Mouse (Mus musculus) cerebellum, postnatal 36 days (tissue): ENCODE results near the gene Msx2.

Experiments used
- DNase-seq, 2 experiments: peaks; one replicate each; pipeline ENCODE4 v3.0.0; 2021 to 2022; ENCODE audit warnings: mixed read lengths in 2 of 2

Msx2 gene

DNA sequence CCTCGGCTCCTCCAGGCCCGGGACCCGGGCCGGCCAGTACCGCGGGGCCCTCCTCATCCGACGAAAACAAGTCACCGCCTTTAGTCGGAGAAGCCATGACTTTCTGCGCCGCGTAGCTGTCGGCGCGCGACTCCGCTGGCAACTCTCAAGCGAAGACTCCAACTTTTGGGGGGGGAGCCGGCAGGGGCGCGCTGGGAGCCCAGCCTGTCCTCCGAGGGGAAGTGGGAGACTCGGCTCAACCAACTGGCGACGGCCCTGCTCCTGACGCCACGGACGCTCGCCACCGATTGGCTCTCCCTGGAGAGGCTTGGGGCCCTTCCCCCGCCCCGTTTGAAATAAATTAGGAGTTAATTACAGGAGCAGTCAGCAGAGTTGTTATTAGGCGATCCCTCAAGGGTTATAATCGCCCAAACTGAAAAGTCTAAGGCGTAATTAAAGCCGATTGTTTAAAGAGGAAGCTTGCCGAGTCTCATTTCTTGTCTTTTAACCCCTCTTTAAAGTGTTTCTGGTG, at the start of gene Msx2:
Msx2 (minus strand) TSS at position 461 of the 511 bp plus-strand sequence.
- peak; percentile 26 to 42 for DNase-seq

GRCm38 (mm10) chr13:53521468-53521867, 48.6 kb upstream of the Msx2 start:
- DNase-seq, result no peak

- no peak for DNase-seq
These were observed 47.6 kb upstream of the Msx2 start for GRCm38 (mm10) chr13:53520343-53520937.

- no peak for DNase-seq
These were observed 46.9 kb upstream of the Msx2 start for GRCm38 (mm10) chr13:53519727-53520126.

DNA sequence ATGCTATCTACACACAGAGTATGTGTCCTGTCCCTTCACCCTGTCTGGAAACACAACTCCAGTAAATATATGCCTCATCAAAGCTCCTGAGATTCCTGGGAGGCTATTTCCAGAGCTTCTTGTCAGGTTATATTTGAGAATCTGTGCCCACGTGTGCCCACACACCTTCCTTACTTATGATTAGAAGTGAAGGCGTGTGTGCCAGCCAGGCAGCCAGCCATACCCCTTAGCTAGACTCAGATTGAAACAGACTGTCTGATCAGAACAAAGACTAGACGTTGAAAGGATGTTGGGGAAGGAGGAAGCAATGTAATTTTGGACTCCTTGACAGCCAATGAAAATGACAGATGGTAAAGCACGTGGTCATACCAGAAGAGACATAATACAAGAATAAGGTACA, 45.4 kb upstream of the Msx2 start:
- no peak for DNase-seq

- DNase-seq, result no peak
These were observed 41.7 kb upstream of the Msx2 start for GRCm38 (mm10) chr13:53514574-53514973.

- no peak for DNase-seq
These were observed 38.5 kb upstream of the Msx2 start for GRCm38 (mm10) chr13:53511366-53511765.

DNA sequence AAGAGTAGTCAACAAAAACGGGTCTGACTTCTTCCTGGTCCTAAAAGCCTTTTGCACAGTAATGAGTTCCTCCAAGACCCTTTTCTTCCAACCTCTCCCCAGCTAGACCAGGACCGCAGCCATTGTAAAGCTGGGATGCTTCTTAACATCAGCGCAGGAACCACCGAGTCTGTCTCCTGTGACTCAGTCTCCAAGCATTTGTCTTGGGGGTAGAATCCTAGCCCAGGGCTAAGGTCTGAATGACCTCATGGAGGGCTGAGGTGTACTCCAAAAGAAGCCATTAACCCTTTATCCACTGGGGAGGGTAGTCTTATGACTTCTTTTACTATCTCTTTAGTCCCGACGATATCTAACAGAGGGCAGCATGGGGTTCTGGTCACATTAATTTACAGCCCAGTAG, 29.5 kb upstream of the Msx2 start:
- DNase-seq, result no peak

- no peak for DNase-seq
These were observed 28.8 kb upstream of the Msx2 start for GRCm38 (mm10) chr13:53501561-53502253.

- DNase-seq, result no peak
These were observed 28.2 kb upstream of the Msx2 start for GRCm38 (mm10) chr13:53501057-53501456.

DNA sequence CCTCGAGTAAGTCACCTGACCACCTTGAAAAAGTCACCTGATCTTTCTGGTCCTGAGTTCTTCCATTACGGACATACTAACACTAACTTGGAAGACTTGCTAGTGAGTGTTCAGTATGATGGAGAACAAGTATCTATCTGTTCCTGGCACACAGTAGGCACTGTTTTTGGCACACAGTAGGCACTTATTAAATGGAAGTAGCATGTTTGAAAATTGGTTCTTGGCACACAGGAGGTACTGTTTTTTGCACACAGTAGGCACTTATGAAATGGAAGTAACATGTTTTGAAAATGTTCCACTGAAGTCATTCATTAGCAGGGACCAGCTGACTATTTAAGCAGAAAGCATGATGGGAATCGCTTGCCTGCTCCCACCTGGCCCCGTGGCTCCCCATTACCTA, 13.6 kb upstream of the Msx2 start:
- no peak for DNase-seq

GRCm38 (mm10) chr13:53475701-53476188, 2.9 kb upstream of the Msx2 start:
- DNase-seq, result no peak

DNA sequence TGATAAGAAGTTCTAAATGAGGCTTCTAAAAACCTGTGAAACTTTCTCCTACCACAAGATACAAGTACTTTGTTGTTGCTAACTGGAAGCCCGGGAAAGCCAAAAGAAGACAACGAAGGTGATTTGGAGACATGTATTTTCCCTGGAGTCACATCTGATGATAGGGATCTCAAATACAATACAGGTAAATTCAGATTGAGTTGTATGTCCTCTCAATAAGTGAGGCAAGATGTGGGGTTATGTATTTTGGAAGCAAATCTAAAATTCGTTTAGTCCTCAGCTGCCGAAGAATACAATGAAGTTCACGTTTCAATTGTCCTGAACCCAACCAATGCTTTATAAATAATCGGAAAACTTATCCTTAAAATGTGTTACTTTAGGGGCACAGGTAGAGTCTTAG, 1.6 kb upstream of the Msx2 start:
- no peak for DNase-seq

GRCm38 (mm10) chr13:53473991-53474390, 1.1 kb upstream of the Msx2 start:
- no peak for DNase-seq

DNA sequence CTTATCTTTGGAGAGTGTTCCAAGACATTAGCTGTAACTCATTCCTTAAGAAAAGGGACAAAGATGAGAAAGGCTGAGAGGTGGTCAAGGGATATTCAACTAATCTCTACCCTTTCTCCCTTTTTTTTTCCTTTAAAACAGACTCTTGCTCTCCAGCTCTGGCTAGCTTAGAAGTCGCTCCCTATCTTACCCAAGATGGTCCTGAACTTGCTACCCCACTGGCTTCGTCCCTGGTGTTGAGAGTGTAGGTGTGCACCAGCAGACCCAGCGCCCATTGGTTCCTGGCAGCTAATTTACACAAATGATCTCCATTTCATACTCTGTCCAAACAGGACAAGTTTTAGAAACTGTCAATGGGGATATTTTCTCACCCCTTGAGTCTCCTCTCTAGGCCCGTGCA, 417 bp upstream of the Msx2 start:
- no peak for DNase-seq

DNA sequence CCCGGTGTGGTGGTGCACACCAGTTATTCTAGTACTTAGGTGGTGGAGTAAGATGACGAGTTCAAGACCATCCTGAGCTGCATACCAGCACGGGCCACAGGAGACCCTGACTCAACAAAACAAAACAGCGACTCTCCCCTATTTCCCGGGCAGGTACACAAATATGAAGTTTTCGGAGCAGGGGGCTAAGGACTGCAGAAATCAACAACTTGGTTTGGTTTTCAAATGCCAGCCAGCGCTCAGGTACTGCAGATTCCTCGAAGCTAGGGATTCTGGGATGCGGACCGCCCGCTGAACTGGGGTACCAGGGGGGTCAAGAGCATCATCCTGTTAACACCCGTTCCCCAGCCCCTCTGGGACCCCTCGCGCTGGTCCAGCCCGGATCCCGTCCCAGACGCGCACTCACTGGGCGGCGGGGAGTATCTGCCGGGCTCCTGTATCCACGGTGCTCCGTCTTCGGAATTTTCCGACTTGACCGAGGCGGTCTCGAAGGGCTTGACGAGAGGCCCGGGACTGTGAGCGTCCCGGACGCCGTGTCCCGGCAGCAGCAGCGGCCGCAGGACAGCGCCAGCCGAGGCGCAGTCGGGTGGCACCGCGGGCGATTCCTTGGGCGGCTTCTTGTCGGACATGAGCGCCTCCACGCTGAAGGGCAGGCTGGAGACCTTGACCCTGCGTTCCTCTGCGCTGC, 804 bp downstream of the Msx2 start:
- no peak for DNase-seq

- no peak for DNase-seq
These were observed 1.5 kb downstream of the Msx2 start for GRCm38 (mm10) chr13:53471411-53471810.

- no peak for DNase-seq
These were observed 2.3 kb downstream of the Msx2 start for GRCm38 (mm10) chr13:53470437-53471151.

- no peak for DNase-seq
These were observed 3.1 kb downstream of the Msx2 start for GRCm38 (mm10) chr13:53469756-53470155.

DNA sequence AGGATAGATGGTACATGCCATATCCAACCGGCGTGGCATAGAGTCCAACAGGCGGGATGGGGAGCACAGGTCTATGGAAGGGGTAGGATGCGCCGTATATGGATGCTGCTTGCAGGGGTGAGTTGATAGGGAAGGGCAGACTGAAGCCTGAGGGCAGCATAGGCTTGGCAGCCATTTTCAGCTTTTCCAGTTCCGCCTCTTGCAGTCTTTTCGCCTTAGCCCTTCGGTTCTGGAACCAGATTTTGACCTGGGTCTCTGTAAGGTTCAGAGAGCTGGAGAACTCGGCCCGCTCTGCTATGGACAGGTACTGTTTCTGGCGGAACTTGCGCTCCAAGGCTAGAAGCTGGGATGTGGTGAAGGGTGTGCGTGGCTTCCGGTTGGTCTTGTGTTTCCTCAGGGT, 4.7 kb downstream of the Msx2 start:
- no peak for DNase-seq

- DNase-seq, result no peak
These were observed 6.5 kb downstream of the Msx2 start for GRCm38 (mm10) chr13:53466189-53466866.

DNA sequence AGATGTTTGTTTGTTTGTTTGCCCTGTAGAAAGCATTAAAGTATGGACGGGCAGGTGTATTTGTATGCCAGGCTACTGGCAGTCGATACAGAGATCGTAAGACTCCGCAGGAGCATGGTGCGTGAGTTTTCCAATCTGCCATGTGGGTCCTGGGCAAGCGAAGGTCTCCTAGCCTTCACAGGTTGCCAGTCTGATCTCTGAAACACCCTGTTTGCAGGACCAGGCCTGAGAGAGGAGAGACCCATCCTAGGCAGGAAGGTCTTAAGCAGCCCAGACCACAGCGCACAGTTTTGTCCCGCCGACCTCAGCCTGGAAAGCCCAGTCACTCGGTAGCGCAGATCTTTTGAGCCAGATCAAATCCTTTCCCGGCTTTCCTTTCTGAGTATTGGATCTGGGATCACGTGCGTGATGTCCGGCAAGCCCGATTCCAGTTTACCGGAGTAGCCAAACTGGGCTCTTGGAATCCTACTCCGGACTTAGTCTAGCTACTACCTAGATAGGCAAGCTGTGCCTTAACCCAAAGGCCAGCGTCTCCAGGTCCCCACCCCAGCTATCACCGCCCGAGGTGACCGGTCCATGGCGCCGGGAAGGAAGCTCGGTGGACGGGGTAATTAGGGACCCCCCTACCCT, 7.6 kb downstream of the Msx2 start:
- no peak for DNase-seq
